Mouse (Mus musculus) ES-E14 (cell line): ENCODE results near the gene Trpm3. TPM values are rescaled to one million over a fixed set of nuclear protein-coding genes. Genes with fewer than 3 reads are reported as not detected.

Experiments
- DNase-seq: peaks from one replicate; pipeline ENCODE4 v3.0.0-alpha.2; 2013; ENCODE audit warnings: low read depth, low spot score
- H3K27ac ChIP-seq: 2 replicates; pipeline ENCODE4 v1.5.1; 2012; ENCODE audit warnings: low read depth, mild to moderate bottlenecking, low read length, moderate library complexity, mixed read lengths; ENCODE audit not compliant: poor library complexity, insufficient read depth, severe bottlenecking
- H3K36me3 ChIP-seq: 2 replicates; pipeline ENCODE4 v1.6.1; 2012; ENCODE audit warnings: mild to moderate bottlenecking, low read length, moderate library complexity, mixed read lengths; ENCODE audit not compliant: control insufficient read depth, poor library complexity, insufficient read depth, severe bottlenecking
- H3K4me1 ChIP-seq, 2 experiments: fragments of 150-350 bp in 1 of 2; sonication (generic) in 1 of 2; 2 replicates each; pipeline ENCODE4 v1.6.1; 2012; ENCODE audit warnings: low read length in 2 of 2, mild to moderate bottlenecking in 1 of 2, mixed read lengths in 1 of 2; ENCODE audit not compliant: control insufficient read depth in 2 of 2, insufficient read depth in 2 of 2, poor library complexity in 1 of 2
- H3K4me3 ChIP-seq, 2 experiments: fragments of 150-350 bp in 1 of 2; sonication (generic) in 1 of 2; 2 replicates each; pipeline ENCODE4 v1.5.1; 2012; ENCODE audit warnings: low read length in 2 of 2, low read depth in 1 of 2, mild to moderate bottlenecking in 1 of 2, mixed read lengths in 1 of 2; ENCODE audit not compliant: insufficient read depth in 1 of 2, poor library complexity in 1 of 2, severe bottlenecking in 1 of 2
- H3K9ac ChIP-seq: 2 replicates; pipeline ENCODE4 v1.6.1; 2012; ENCODE audit warnings: low read depth, mild to moderate bottlenecking, low read length, mixed read lengths; ENCODE audit not compliant: poor library complexity, insufficient read depth, severe bottlenecking
- H3K9me3 ChIP-seq: fragments of 150-350 bp; sonication (generic); 2 replicates; pipeline ENCODE4 v1.6.1; 2012; ENCODE audit warnings: low read depth, mild to moderate bottlenecking, low read length; ENCODE audit not compliant: control insufficient read depth, insufficient read depth
- CHD2 ChIP-seq: IDR thresholded peaks from 2 replicates; pipeline ENCODE4 v1.6.1; 2014; ENCODE audit warnings: mild to moderate bottlenecking, low read depth, low read length, inconsistent platforms
- HCFC1 ChIP-seq: IDR thresholded peaks from 2 replicates; pipeline ENCODE4 v1.6.1; 2012; ENCODE audit warnings: low read length, inconsistent platforms, borderline replicate concordance; ENCODE audit not compliant: insufficient read depth
- MAFK ChIP-seq: IDR thresholded peaks from 2 replicates; pipeline ENCODE4 v1.6.1; 2014; ENCODE audit warnings: mild to moderate bottlenecking, low read depth, low read length, inconsistent platforms; ENCODE audit not compliant: insufficient read depth
- ZC3H11A ChIP-seq: IDR thresholded peaks from 2 replicates; pipeline ENCODE4 v1.6.1; 2012; ENCODE audit warnings: low read depth, mild to moderate bottlenecking, inconsistent platforms, low read length, borderline replicate concordance
- ZNF384 ChIP-seq: IDR thresholded peaks from 2 replicates; pipeline ENCODE4 v1.6.1; 2012; ENCODE audit warnings: low read depth, low read length, inconsistent platforms
- in situ Hi-C, 2 experiments: fragments of 600-800 bp; cut with MboI; formaldehyde crosslinking; loops; one replicate each; pipeline ENCODE4 v1.15.1; 2025; ENCODE audit warnings: low sequenced_read_pairs in 2 of 2, inconsistent platforms in 1 of 2; ENCODE audit not compliant: unreplicated experiment in 2 of 2
- total RNA-seq: library from RNA; depleted of rRNA; stranded (reverse); fragments of 300-350 nt; gene quantifications from 2 replicates; pipeline ENCODE4 v1.2.3, GENCODE M21; 2012

The Trpm3 gene
- total RNA-seq, 1 experiment = 0.22 TPM

DNA sequence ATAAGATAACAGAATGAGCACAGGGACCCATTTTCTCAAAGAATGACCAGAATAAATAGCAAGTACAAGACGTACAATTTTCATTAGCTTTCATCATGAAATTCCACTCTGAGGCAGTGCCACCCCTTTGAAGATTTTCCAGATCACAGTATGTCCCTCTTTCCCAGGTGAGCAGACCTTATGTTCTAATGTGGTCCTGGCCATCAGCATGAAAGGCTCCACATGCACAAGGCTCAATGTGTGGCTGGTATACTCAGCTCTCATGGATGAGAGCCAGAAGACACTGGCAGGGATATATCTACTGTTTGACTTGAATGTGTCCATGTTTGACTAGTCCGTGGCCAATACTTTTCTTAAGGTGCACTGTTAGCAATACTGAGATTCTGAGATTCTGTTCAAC is 298.4 kb downstream of the Trpm3 start:
- no peak for DNase-seq
- Histone ChIP-seq H3K9me3 (no peaks in the 10 kb centered on the region), H3K36me3 (no peaks in the 10 kb centered on the region), H3K9ac (no peak overlapping the region), H3K4me1 (no peaks in the 10 kb centered on the region), H3K27ac (no peak overlapping the region), H3K4me3 (no peak overlapping the region)
- in situ Hi-C loops = no loop called here
- TF ChIP-seq HCFC1 (no peak), ZNF384 (no peak), ZC3H11A (no peak), CHD2 (no peak), MAFK (no peak)

DNA sequence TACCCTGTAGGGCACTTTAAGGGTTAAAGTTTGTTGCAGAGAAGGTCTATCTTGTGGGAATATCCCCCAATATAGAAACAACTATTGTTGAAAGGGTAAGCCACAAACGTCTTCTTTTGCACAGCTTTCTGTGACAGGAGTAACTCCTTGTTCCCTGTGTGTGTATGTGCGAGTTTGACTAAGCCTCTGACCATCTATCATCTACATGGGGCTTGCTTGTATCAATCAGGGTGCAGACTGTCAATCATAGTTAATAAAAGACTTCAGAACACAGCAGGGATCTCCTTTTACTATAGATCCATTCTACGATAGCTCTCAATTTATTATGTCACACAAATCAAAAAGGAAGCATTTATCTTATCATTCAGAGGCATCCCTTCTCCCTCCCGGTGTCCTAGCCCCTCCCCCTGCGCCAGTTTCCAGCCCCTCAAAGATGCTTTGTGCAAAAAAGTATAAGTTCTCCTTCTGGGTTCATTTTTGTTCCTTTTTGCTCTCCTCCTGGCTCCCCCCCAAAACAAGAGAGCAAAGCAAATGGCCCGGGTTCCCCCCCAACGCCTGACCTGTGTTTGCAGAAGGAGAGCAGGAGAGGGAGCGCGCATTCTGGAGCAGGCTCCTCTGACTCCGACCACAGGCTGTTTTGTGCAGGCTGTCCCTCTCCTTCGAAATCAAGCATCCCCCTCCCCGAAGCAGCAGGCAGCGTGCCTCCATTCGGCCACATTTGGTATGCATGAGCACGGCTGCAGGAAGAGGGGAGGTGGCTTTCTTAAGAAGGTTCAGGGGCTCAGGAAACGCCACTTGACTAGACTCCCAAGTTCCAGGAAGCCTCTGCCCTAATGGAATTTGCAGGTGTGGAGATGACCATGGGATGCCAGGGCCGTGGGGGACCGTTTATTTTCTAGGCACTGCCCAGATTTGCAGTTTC is 308.8 kb downstream of the Trpm3 start:
- Histone ChIP-seq H3K4me3 (no peak overlapping the region), H3K9ac (no peak overlapping the region), H3K9me3 (no peaks in the 10 kb centered on the region), H3K27ac (no peak overlapping the region), H3K4me1 (no peaks in the 10 kb centered on the region), H3K36me3 (no peaks in the 10 kb centered on the region)
- in situ Hi-C loops = no loop called here
- no peak for DNase-seq
- TF ChIP-seq ZC3H11A (no peak), HCFC1 (no peak), CHD2 (no peak), ZNF384 (no peak), MAFK (no peak)

DNA sequence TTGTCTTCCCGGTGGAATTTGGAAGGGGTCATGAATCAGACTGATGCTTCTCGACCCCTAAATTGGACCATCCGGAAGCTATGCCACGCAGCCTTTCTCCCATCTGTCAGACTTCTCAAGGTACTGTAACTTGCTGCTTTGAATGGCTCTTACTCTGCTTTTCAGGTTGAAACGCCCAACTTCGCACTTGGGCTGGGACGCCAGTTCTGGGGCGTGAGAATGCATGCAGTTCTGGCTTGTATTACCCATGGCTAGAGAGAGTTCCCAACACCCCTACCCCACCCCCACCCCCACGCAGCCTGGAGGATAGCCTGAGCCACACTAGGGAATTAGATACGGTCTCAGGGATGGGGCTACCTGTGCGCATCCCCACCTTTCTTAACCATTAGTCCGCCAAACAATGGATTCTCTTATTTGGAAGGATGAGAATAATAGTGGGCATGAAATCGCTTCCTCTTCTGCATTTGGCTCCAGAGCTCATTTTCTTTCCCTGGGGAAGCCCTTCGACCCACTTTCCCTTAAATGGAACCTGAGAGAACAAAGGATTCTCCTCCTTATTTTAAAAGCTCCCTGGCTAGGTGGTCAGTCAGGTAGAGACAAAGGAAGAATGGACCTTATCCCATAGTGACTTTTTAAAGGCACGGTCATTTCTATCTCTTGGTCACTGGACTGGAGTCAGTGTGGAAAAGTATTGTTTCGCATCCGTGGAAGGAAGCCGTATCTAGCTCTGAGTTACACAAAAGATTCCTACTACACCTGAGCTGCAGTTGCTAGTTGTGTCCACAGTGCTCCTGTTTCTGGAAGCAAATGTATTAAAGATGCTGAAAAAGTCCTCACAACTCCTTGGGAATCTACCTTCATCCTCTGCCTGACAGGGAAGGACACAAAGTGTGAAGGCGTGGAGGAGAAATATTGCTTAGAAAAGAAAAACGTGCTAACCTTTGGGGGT is 309.8 kb downstream of the Trpm3 start:
- Histone ChIP-seq H3K9me3 (no peaks in the 10 kb centered on the region), H3K4me3 (no peak overlapping the region), H3K27ac (no peak overlapping the region), H3K4me1 (no peaks in the 10 kb centered on the region), H3K36me3 (no peaks in the 10 kb centered on the region), H3K9ac (no peak overlapping the region)
- DNase-seq = no peak
- TF ChIP-seq HCFC1 = no peak
- no peak for TF ChIP-seq MAFK
- no peak for TF ChIP-seq CHD2
- no peak for TF ChIP-seq ZC3H11A
- no peak for TF ChIP-seq ZNF384
- in situ Hi-C loops = no loop called here

GRCm38 (mm10) chr19:22451290-22451689 is 312.4 kb downstream of the Trpm3 start:
- in situ Hi-C loops = no loop called here
- Histone ChIP-seq H3K4me1 (no peaks in the 10 kb centered on the region), H3K9ac (no peak overlapping the region), H3K27ac (no peak overlapping the region), H3K36me3 (no peaks in the 10 kb centered on the region), H3K4me3 (no peak overlapping the region), H3K9me3 (no peaks in the 10 kb centered on the region)
- TF ChIP-seq HCFC1 (no peak), CHD2 (no peak), MAFK (no peak), ZNF384 (no peak), ZC3H11A (no peak)
- DNase-seq = no peak
